Comparison of ENCODE assay signal across 14 mouse cellular contexts in the genomic region with DNA sequence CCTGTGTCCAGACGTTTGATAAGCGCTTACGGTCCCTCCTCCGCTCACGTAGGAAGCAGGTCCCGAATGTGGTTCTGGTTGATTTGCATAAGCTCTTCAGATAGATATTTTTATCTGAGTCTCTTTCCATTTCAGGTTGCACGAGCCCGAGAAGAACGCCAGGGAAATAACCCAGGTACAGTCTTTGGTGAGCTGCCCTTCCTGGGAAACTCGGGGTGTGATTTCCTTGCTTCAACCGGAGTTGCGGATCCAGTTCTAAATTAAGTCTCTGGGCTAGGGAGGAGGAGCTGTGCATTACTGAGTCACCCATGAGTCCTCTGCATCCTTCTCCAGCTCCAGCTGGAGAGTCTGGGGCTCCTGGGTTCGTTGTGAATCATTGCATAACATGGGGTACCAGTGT. TPM values are rescaled to one million over a fixed set of nuclear protein-coding genes. Genes with fewer than 3 reads are reported as not detected.
DNase-seq lines count a peak whose midpoint lies in the region; ATAC-seq and TF ChIP-seq lines count a peak whose summit lies in the region.
"Had no signal": no experiment of that assay in that cellular context is flagged by ENCODE, and none has a peak within 500 bp of the region (broad histone marks: within the 10 kb centered on the region; RNA-seq: fewer than 3 reads in every experiment).

No protein-coding gene starts in this region.

- peaks cover 27% of the 10 kb centered on the region for H3K36me3 ChIP-seq in forebrain, embryonic 10.5 days (replicated peaks)
- peaks cover 12% of the 10 kb centered on the region for H3K36me3 ChIP-seq in forebrain, embryonic 14.5 days (ENCODE audit: control insufficient read depth, insufficient read depth, low read length)
- H3K36me3 ChIP-seq in heart, embryonic 13.5 days = peaks cover 41% of the 10 kb centered on the region
- H3K36me3 ChIP-seq in forebrain, embryonic 12.5 days (replicated peaks) = peaks cover 17% of the 10 kb centered on the region

- no peaks in the 10 kb centered on the region for H3K9me3 ChIP-seq in forebrain, embryonic 10.5 days
- H3K9me3 ChIP-seq in forebrain, embryonic 14.5 days (replicated peaks; ENCODE audit: control insufficient read depth, low read length) = no peaks in the 10 kb centered on the region
- no peaks in the 10 kb centered on the region for H3K9me3 ChIP-seq in heart, embryonic 13.5 days
- H3K9me3 ChIP-seq in forebrain, embryonic 12.5 days = no peaks in the 10 kb centered on the region
- H3K9me3 ChIP-seq: limb, embryonic 15.5 days; midbrain, embryonic 10.5 days had no signal

- 90% methylated on average over 13 of the region's 13 CpGs for WGBS in forebrain, embryonic 10.5 days
- WGBS in forebrain, embryonic 14.5 days = 88% methylated on average over 13 of the region's 13 CpGs
- WGBS in heart, embryonic 13.5 days = 34% methylated on average over 13 of the region's 13 CpGs
- 42% methylated on average over 13 of the region's 13 CpGs for WGBS in olfactory bulb, adult 2 months
- WGBS in forebrain, embryonic 12.5 days = 90% methylated on average over 13 of the region's 13 CpGs

- no peaks in the 10 kb centered on the region for H3K27me3 ChIP-seq in forebrain, embryonic 10.5 days (ENCODE audit: poor library complexity, severe bottlenecking)
- H3K27me3 ChIP-seq in forebrain, embryonic 14.5 days (replicated peaks; ENCODE audit: control insufficient read depth, insufficient read depth, low read length) = no peaks in the 10 kb centered on the region
- no peaks in the 10 kb centered on the region for H3K27me3 ChIP-seq in heart, embryonic 13.5 days (replicated peaks)
- H3K27me3 ChIP-seq in forebrain, embryonic 12.5 days = no peaks in the 10 kb centered on the region
- H3K27me3 ChIP-seq: limb, embryonic 15.5 days had no signal

- no peak overlapping the region for H3K9ac ChIP-seq in forebrain, embryonic 14.5 days (ENCODE audit: low read length)
- peak overlapping the region; percentile 50 for H3K9ac ChIP-seq in heart, embryonic 13.5 days
- no peak overlapping the region for H3K9ac ChIP-seq in forebrain, embryonic 12.5 days
- H3K9ac ChIP-seq: limb, embryonic 15.5 days had no signal

- no peak overlapping the region for H3K27ac ChIP-seq in forebrain, embryonic 10.5 days
- no peak overlapping the region for H3K27ac ChIP-seq in forebrain, embryonic 14.5 days (ENCODE audit: low read depth, low read length)
- peak overlapping the region; percentile 40 for H3K27ac ChIP-seq in heart, embryonic 13.5 days (replicated peaks)
- peak overlapping the region; percentile 93 for H3K27ac ChIP-seq in olfactory bulb, adult 2 months (ENCODE audit: insufficient read depth, low read depth, low read length)
- no peak overlapping the region for H3K27ac ChIP-seq in forebrain, embryonic 12.5 days
- H3K27ac ChIP-seq: midbrain, embryonic 10.5 days had no signal

- TF ChIP-seq POLR2A in olfactory bulb, adult 2 months (IDR thresholded peaks at IDR 0.05; ENCODE audit: insufficient read depth, low read depth, low read length) = no peak

- no peak for ATAC-seq in forebrain, embryonic 14.5 days
- ATAC-seq in heart, embryonic 13.5 days (ENCODE audit: extremely low read depth, insufficient number of reproducible peaks, low FRiP score, low TSS enrichment) = no peak
- ATAC-seq in forebrain, embryonic 12.5 days (ENCODE audit: low FRiP score) = no peak
- ATAC-seq: inflammation-experienced regulatory T-cells, adult 6 months; lung, postnatal 0 days had no signal

- no peak for TF ChIP-seq CTCF in olfactory bulb, adult 2 months (IDR thresholded peaks at IDR 0.05; ENCODE audit: insufficient read depth, low read depth, low read length)

- no peak overlapping the region for H3K4me2 ChIP-seq in forebrain, embryonic 14.5 days (ENCODE audit: low read length)
- peak overlapping the region; percentile 55 for H3K4me2 ChIP-seq in heart, embryonic 13.5 days
- H3K4me2 ChIP-seq in forebrain, embryonic 12.5 days = no peak overlapping the region
- H3K4me2 ChIP-seq: limb, embryonic 15.5 days had no signal

- intact Hi-C loops in left cerebral cortex, postnatal 4 days (cut with DNase I) = loop anchor here (5.0 kb wide), 1 partner anchor 576 kb away; no protein-coding TSS in a partner anchor

- peaks cover 12% of the 10 kb centered on the region for H3K4me1 ChIP-seq in forebrain, embryonic 10.5 days
- H3K4me1 ChIP-seq in forebrain, embryonic 14.5 days (ENCODE audit: control insufficient read depth, insufficient read depth, low read length) = peaks cover 7% of the 10 kb centered on the region
- peaks cover 36% of the 10 kb centered on the region for H3K4me1 ChIP-seq in heart, embryonic 13.5 days
- H3K4me1 ChIP-seq in olfactory bulb, adult 2 months (ENCODE audit: control insufficient read depth, insufficient read depth, low read length) = peaks cover 43% of the 10 kb centered on the region
- H3K4me1 ChIP-seq in forebrain, embryonic 12.5 days = peaks cover 11% of the 10 kb centered on the region

- H3K4me3 ChIP-seq in forebrain, embryonic 10.5 days = no peak overlapping the region
- H3K4me3 ChIP-seq in forebrain, embryonic 14.5 days (ENCODE audit: low read depth, low read length) = no peak overlapping the region
- H3K4me3 ChIP-seq in heart, embryonic 13.5 days = peak overlapping the region; percentile 27
- H3K4me3 ChIP-seq in olfactory bulb, adult 2 months (ENCODE audit: insufficient read depth, low read depth, low read length) = no peak overlapping the region
- no peak overlapping the region for H3K4me3 ChIP-seq in forebrain, embryonic 12.5 days (replicated peaks)
- H3K4me3 ChIP-seq: limb, embryonic 15.5 days; midbrain, embryonic 10.5 days had no signal

- DNase-seq in forebrain, embryonic 10.5 days (ENCODE audit: extremely low spot score, low spot score) = peak; percentile 8
- DNase-seq in forebrain, embryonic 14.5 days (ENCODE audit: low spot score) = no peak
- DNase-seq in left cerebral cortex, adult 11 months (ENCODE audit: low spot score) = peak; percentile 62
- no peak for DNase-seq in left cerebral cortex, postnatal 4 days
- DNase-seq in kidney, postnatal 14 days = no peak
- DNase-seq: kidney, postnatal 25 days; thymus, postnatal 36 days had no signal

RNA-seq across cellular contexts. Expression of a gene that starts 35.2 kb away (rescaled TPM):
- polyA plus RNA-seq in forebrain, embryonic 10.5 days (2016; fragmentation: Nextera tagmentation; extraction: Ambion mirVana) = 15.6 and 16.0 TPM in 2 replicates
- polyA plus RNA-seq in forebrain, embryonic 14.5 days (2014; fragmentation: Nextera tagmentation; extraction: Ambion mirVana) = 24.8 and 31.0 TPM in 2 replicates
- total RNA-seq in left cerebral cortex, postnatal 4 days (2021) = 100 to 1,000 TPM; 110 to 121 TPM
- polyA plus RNA-seq in heart, embryonic 13.5 days (2015; fragmentation: Nextera tagmentation; extraction: Ambion mirVana) = 14.4 and 17.6 TPM in 2 replicates
- polyA plus RNA-seq in olfactory bulb, adult 2 months (2012; ENCODE audit: insufficient read depth, insufficient read length, low replicate concordance, missing spikeins) = not detected in 2 replicates
- 18.2 and 20.0 TPM in 2 replicates for polyA plus RNA-seq in forebrain, embryonic 12.5 days (2016; fragmentation: Nextera tagmentation; extraction: Ambion mirVana)

Comparison
In these comparisons a context has a peak if more than half of its experiments do, and no peak if none do; other contexts are left out.
1. DNase-seq: peak in forebrain, embryonic 10.5 days (single experiment) and left cerebral cortex, adult 11 months (single experiment); none in forebrain, embryonic 14.5 days (single experiment), left cerebral cortex, postnatal 4 days (single experiment) and kidney, postnatal 14 days (single experiment).
2. H3K27ac ChIP-seq: peak in heart, embryonic 13.5 days (single experiment) and olfactory bulb, adult 2 months (single experiment); none in forebrain, embryonic 10.5 days (single experiment), forebrain, embryonic 14.5 days (single experiment) and forebrain, embryonic 12.5 days (single experiment).